Mouse (Mus musculus) urinary bladder, adult 18-20 months (tissue): Measurements from ENCODE around the gene Igfbp4.

Experiments used
- DNase-seq, 2 experiments: peaks; one replicate each; pipeline ENCODE4 v3.0.0; 2022; ENCODE audit warnings: low spot score in 2 of 2, mixed read lengths in 2 of 2

Gene Igfbp4

DNA sequence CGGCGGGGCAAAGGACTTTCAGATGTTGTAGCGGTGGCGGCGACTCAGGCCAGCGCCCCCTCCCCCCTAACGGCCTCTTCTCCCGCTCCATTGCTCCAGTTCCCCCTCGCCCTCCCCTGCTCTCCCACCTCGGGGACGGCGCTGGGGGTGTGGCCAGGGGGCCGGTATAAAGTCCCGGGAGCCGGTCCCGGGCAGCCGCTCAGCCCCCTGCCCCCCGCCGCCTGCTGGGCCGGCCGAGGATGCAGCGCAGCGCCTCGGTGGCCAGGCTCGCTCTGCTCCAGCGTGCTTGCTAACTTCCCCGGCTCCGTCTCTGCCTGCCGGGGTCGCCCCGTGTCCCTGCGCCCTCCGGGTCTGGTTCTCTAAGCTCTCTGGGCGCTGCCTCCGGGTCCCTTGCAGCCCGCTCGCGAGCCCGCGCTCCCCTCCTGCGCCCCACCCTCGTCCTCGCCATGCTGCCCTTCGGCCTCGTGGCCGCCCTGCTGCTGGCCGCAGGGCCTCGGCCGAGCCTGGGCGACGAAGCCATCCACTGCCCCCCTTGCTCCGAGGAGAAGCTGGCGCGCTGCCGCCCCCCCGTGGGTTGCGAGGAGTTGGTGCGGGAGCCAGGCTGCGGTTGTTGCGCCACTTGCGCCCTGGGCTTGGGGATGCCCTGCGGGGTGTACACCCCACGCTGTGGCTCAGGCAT, at the start of gene Igfbp4:
Gene Igfbp4, plus strand, starts transcription at position 194 of the 679 bp plus-strand sequence.
- no peak for DNase-seq

GRCm38 (mm10) chr11:98995987-98996386, 45.1 kb upstream of the Igfbp4 start:
- no peak for DNase-seq

DNA sequence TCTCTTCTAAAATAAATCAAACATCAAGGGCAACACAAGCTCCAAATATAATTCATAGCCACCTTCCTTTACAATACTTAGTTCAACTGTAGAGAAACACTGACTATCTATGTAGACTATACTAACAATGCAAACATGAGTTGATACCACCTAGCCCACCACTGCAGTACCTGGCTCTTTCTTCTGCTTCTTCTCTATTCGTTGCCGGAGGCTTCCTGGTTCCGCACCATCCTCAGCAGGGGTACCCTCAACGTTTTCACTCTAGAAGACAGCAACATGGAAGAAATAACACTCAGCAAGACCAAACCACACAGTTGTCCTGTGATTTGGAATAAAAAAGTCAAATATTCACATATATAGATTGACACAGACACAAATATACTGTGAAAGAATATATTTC, 43.4 kb upstream of the Igfbp4 start:
- no peak for DNase-seq

- no peak for DNase-seq
Observed at GRCm38 (mm10) chr11:98998776-98999175, 42.3 kb upstream of the Igfbp4 start.

GRCm38 (mm10) chr11:98999243-98999642, 41.8 kb upstream of the Igfbp4 start:
- no peak for DNase-seq

GRCm38 (mm10) chr11:99006788-99007187, 34.3 kb upstream of the Igfbp4 start:
- DNase-seq, result no peak

GRCm38 (mm10) chr11:99010124-99010523, 30.9 kb upstream of the Igfbp4 start:
- DNase-seq, result no peak

DNA sequence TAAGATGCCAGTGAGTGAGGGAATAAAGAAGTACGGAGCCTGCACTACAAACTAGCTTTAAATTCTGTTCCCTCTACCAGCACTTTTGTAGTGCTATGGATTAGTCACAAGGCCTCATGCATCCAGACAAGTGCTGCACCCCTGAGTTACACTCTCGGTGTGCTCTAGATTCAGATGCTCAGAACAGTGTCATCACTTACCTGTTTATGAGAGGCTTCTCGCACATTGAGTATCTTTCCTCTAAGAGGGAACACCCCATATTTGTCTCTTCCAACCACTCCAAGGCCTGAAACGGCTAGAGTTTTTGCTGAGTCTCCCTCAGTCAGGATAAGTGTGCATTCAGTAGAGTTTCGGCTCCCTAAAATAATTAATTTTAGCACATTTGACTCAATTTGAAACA, 30.3 kb upstream of the Igfbp4 start:
- DNase-seq, result no peak

- no peak for DNase-seq
Observed at GRCm38 (mm10) chr11:99013856-99014255, 27.2 kb upstream of the Igfbp4 start.

GRCm38 (mm10) chr11:99019844-99020243, 21.2 kb upstream of the Igfbp4 start:
- DNase-seq, result no peak

- DNase-seq, result no peak
Observed at GRCm38 (mm10) chr11:99022384-99022933, 18.6 kb upstream of the Igfbp4 start.

DNA sequence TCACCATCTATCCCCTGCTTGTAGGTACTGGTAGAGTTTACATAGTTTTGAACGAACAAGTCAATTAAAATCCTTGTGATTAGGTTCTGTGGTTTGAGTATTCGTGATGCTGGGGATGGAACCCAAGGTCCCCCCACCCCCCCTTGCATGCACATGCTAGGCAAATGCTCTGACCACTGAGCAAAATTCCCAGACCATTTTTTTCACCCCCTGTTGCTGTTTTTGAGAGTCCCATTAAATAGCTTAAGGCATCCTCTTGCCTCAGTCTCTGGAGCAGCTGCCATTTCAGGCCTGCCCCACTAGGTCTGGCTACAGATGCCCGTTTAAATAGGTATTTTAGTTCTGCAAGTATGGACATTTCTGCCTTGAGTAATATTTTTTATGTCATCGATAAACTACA, 17.9 kb upstream of the Igfbp4 start:
- DNase-seq, result no peak

- peak; percentile 88 to 89 for DNase-seq
Observed at GRCm38 (mm10) chr11:99023500-99024467, 17.3 kb upstream of the Igfbp4 start, which contains the start of gene Top2a. TSS of gene Top2a (minus strand) at chr11:99024189.

DNA sequence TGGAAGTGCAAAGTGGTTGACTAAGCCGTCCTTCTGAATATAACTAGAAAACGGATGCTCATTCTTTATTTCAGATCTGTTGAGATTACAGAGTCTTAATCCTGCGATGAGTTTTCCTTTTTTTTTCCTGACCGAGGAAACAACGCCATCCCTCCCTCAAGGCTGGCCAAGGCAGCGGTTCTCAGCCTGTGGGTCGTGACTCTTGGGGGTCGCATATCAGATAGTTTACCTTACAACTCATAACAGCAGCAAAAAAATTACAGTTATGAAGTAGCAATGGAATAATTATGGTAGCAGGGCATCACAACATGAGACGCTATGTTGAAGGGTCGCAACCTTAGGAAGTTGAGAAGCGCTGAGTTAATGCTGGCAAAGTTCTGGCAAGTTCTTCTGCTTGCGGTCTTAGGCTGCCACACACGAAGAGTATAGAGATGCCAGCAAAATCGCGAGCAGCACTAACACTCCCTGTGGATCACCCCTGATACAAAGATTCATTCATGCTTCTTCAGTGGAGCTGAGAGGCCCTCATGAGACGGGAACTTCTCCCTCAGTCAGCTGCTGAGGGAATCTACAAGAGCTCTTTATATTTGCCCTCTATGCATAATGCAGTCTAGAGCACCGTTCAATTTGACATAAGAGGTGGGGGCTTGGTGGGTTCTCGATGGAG, 16.4 kb upstream of the Igfbp4 start:
- DNase-seq, result no peak

DNA sequence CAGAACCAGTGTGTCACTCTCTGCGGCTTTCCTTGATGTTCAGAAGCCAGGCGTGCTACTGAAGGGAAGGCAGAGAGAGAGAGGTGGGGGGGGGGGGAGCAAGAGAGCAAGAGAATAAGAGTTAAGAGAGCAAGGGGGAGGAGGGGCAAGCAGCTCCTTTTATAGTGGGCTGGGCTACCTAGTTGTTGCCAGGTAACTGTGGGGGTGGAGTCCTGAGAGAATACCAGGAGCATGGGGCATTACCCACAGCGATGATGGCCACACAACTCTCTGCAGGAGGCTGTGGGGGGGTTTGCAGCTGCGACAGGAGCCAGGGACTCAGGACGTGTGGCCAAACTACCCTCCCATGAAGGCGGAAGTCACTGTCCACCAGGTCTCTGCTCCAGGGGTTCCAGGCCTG, 15.2 kb upstream of the Igfbp4 start:
- DNase-seq, result no peak

GRCm38 (mm10) chr11:99026899-99027440, 14.1 kb upstream of the Igfbp4 start:
- DNase-seq, result no peak

DNA sequence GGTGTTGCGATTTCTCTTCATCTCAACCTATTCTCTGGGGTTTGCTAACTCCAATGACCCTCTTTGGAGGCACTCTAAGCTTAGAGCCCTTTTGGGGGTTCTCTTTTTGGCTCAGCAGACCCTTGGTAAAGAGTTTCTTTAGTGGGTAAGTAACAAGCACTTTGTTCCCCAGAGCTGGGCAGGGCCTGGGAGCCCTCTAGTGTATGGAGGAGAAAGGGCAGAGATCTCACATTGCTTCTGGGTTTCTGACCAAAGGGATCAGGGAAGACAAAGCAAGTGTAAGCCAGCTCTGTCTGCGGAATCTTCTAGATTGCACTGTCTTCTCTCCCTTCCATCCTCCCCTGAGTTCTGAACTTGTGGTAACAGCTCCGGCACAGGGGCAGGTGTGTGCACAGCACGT, 5.7 kb upstream of the Igfbp4 start:
- DNase-seq, result no peak

DNA sequence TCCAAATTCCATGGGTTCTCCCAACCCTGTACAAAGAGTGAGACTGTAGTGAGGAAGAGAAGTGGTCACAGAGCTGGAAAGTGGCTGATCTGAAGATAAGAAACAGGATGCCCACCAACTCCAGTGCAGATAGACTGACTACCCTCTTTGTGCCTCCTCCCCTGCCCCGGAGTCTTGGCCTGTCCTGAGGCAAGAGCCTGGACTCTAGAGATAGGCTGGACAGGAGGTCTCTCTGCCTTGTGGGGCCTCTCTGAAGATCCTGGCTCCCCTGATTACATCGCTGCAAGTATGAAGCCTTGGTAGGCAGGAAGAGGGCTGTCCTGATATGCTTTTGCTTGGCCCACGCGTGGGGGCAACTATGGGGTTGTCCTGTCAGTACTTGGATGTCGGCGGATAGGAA, 4.8 kb upstream of the Igfbp4 start:
- no peak for DNase-seq

GRCm38 (mm10) chr11:99039782-99040181, 1.3 kb upstream of the Igfbp4 start:
- peak; percentile 72 to 74 for DNase-seq

DNA sequence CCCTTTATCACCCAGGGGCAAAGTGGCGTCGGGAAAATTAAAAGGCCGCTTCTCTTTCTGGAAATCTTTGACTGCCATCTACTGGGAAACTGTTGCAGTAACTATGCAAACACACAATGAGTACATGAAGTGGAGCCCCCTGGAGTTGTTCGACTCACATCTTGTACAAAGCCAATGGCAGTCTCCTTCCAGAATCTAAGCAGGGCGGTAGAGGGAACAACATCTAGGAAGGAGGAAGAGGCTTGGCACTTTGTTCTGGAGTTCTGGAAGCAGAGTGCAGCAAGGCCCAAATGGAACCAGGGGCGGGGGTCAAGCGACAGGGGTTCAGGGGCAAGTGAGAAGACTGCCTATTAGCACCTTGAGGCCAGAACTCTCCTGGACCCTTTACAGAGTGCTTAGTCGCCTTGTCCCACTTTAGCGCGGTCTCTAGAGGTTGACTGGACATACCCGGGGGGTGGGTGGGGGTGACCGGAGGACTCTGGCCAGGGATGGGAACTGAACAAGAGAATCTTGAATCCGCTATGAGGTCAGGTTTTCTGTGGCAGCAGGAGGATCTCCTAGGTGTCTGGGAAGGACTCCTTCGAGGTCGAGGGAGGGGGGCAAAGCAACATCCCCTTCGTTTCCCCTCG, 584 bp upstream of the Igfbp4 start:
- DNase-seq, result no peak
